Mouse (Mus musculus) CD4-positive, CD25-positive, alpha-beta regulatory T cell, adult 2 months (primary cell): ENCODE measurements at regions not wholly inside any gene's neighbourhood (a gene's known extent, or its start where the extent isn't known, plus 50 kb on each side); places are given as distances from the start of the nearest gene placed in this dataset.

Experiments used
- DNase-seq: peaks from one replicate; pipeline ENCODE4 v3.0.0-alpha.2; 2012; ENCODE audit warnings: low read depth, low spot score

GRCm38 (mm10) chr5:111944273-111944971, 210.7 kb downstream of the Gm26897 start:
- DNase-seq: no peak

GRCm38 (mm10) chr5:111944972-111945285, 211.2 kb downstream of the Gm26897 start:
- no peak for DNase-seq

DNA sequence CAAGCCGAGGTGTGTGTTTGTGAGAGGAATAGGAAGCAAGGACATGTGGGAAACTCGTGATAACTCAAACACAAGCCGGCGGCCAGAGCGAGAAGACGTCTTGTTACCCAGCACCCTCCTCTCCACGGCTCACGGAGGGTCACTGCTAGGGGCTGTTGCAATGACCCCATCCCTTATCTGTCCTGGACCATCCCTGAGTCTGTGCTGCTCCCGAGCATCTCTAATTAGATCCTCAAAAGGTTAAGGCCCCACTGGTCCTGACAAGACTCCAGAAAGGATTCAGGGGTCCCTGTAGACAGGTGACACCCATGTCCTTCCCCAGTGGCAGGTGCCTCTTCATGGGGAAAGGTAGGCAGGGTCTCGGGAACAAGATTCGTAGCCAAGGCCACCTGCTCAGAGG, 212.6 kb downstream of the Gm26897 start:
- DNase-seq: no peak

DNA sequence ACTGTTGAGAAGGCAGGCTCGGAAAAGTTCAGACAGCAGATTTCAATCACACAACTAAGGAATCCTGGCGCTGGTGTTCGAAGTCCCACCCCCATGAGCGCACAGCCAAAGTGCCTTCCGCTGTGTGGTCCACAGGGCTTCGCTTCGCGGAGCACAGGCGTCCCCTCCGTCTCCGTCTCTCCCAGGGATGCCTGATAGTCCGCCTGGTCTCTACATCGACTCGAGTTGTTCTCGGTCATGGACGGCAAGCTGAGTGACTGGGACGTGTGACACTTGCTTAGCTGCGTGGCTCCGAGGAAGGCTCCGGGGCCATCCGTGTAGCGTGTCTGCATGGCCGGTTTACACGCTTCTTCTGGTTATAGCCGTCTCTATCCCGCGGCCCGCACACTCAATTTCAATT, 224.0 kb downstream of the Gm26897 start:
- DNase-seq: no peak

DNA sequence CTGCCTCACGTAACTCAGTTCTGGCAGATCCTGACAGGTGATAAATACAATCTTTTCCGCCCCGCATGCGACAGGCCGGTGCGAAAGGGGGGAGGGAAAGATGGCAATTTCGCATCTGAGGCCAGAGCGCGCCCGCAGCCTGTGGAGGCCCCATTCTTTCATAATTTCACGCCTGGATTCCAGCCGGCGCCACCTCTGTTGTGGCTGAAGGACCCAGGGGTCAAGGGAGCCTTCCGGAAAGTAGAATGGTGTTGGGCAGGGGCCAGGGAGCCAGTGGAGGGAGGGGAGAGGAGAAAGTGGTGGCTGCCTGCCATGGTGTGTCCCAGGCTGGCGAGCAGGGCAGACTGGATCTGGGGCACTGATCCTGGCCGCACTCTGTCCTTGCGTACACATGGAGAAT, 224.5 kb downstream of the Gm26897 start:
- no peak for DNase-seq

- no peak for DNase-seq
These were observed 231.6 kb downstream of the Gm26897 start for GRCm38 (mm10) chr5:111965311-111965710.

DNA sequence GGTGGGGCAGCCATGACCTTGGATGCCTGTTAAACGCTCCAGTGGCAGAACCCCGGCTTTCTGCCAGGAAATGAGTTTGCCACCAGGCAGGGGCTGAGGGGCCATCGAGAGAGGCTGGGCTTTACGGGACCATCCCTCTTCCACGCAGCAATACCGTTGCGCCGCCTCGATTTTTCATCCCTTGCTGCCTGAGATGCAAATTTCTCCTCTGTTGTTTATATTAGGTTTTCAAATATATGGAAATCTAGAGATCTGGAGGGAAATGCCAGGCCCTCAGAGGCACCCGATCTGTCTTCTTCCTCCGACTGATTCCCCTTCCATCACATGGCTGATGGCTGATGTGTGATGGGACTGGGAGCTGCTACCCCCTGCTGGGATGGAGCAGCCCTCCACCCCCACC, 234.4 kb downstream of the Gm26897 start:
- DNase-seq: no peak

GRCm38 (mm10) chr5:111968701-111969100, 235.0 kb downstream of the Gm26897 start:
- DNase-seq: no peak

DNA sequence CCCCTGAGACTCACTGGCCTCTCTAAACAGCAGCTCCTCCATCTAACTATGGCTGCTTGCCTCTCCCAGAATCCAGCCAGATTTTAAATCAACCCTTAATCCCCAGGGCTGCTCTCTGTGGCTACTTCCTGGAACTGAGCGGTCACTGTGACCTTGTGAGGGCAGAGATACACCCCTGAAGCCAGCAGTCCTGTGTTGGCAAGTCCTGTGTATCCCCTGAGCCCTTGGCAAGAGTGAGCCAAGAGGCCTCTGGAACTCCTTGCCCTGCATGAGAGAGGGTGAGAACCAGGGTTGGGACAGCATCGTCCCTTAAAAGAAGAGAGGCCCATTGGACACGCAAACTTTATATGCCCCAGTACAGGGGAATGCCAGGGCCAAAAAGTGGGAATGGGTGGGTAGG, 237.5 kb downstream of the Gm26897 start:
- DNase-seq: no peak

- no peak for DNase-seq
These were observed 238.2 kb downstream of the Gm26897 start for GRCm38 (mm10) chr5:111971952-111972351.

GRCm38 (mm10) chr5:111975686-111976085, 242.0 kb downstream of the Gm26897 start:
- DNase-seq: no peak

DNA sequence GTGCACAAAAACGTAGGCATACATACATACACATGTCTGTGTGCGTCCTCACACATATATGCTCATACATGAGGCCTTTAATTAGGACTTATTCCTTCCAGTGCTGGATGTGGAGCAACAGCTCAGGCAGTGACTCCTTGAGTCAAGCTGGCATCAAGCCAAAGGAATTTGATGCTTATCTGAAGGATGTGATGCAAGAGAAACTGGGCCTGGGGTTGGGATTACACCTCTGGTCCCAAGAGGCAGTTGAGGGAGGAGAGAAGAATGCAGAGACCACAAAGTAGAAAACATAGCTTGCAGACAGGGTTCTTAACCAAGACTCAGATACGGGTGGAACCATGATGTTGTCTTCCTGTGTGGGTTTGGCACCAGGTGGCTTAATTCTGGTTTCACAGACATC, 245.9 kb downstream of the Gm26897 start:
- DNase-seq: no peak

- DNase-seq: no peak
These were observed 248.4 kb downstream of the Gm26897 start for GRCm38 (mm10) chr5:111982106-111982505.

GRCm38 (mm10) chr5:111985997-111986396, 252.3 kb downstream of the Gm26897 start:
- no peak for DNase-seq

DNA sequence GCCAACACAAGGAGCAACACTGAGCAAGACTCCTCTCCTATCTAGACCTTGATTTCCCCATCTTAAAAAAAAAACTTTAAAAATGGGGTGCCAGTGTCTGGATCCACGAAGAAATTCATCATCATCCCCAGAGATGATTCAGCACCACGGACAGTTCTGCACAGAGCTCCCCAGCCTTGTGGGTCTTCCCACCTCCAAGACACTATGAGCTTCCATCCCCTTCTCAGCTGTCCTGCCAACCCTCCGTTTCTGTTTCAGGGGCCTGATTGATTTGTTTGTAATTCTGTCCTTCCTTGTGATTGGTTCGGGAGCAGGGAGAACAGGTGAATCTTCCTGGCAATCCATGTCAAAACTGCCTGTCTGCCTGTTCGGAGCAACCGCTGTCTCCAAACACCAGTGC, 253.3 kb downstream of the Gm26897 start:
- no peak for DNase-seq

- no peak for DNase-seq
These were observed 258.1 kb downstream of the Gm26897 start for GRCm38 (mm10) chr5:111991805-111992204.

- no peak for DNase-seq
These were observed 259.1 kb downstream of the Cryba4 start for GRCm38 (mm10) chr5:111993221-111993620.

DNA sequence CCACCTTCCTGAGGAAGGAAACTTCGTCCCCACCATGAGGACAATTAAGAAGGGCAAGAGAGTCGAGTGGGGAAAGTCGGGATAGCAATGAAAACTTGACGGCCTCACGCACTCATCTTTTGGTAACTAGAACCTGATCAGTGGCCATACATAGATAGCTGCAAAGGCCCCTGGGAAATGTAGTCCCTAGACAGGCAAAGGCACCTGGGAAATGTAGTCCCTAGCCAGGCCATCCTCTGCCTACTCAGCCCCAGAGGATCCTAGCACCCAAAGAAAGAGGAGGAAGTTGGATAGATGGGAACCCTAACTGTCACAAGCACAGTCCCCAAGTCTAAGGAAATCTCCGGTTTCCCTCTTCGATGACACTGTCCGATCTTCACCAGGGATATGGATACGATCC, 258.4 kb downstream of the Cryba4 start:
- no peak for DNase-seq

GRCm38 (mm10) chr5:111996806-111997205, 255.5 kb downstream of the Cryba4 start:
- DNase-seq: no peak

- DNase-seq: no peak
These were observed 250.3 kb downstream of the Cryba4 start for GRCm38 (mm10) chr5:112001742-112002701.

GRCm38 (mm10) chr5:112002856-112003660, 249.3 kb downstream of the Cryba4 start:
- DNase-seq: no peak

GRCm38 (mm10) chr5:112004041-112004440, 248.3 kb downstream of the Cryba4 start:
- DNase-seq: no peak
